Mouse (Mus musculus) hindbrain, embryonic 16.5 days (tissue): ENCODE measurements around the gene Mcee. TPM values are rescaled to one million over a fixed set of nuclear protein-coding genes. Genes with fewer than 3 reads are reported as not detected.

Experiments used
- ATAC-seq: fragments of 200-750 bp; cut with Nextera tagmentation; 2 replicates; pipeline ENCODE4 v1.8.0; 2017; ENCODE audit warnings: moderate TSS enrichment, moderate library complexity
- H3K27ac ChIP-seq: fragments of 300-500 bp; sonication (generic); 2 replicates; pipeline ENCODE4 v1.5.1; 2014; ENCODE audit warnings: low read depth, mild to moderate bottlenecking, control low read depth, low read length, moderate library complexity
- H3K27me3 ChIP-seq: fragments of 300-500 bp; sonication (generic); replicated peaks from 2 replicates; pipeline ENCODE4 v1.6.1; 2014; ENCODE audit warnings: low read length; ENCODE audit not compliant: control insufficient read depth, insufficient read depth
- H3K36me3 ChIP-seq: fragments of 300-500 bp; sonication (generic); 2 replicates; pipeline ENCODE4 v1.6.1; 2014; ENCODE audit warnings: mild to moderate bottlenecking, low read length, moderate library complexity, mixed read lengths; ENCODE audit not compliant: control insufficient read depth, insufficient read depth
- H3K4me1 ChIP-seq: fragments of 300-500 bp; sonication (generic); 2 replicates; pipeline ENCODE4 v1.6.1; 2014; ENCODE audit warnings: low read depth, low read length; ENCODE audit not compliant: control insufficient read depth, insufficient read depth
- H3K4me2 ChIP-seq: fragments of 300-500 bp; sonication (generic); 2 replicates; pipeline ENCODE4 v1.6.1; 2014; ENCODE audit warnings: mild to moderate bottlenecking, low read length, control low read depth, moderate library complexity
- H3K4me3 ChIP-seq: fragments of 300-500 bp; sonication (generic); 2 replicates; pipeline ENCODE4 v1.5.1; 2014; ENCODE audit warnings: mild to moderate bottlenecking, low read length, control low read depth, moderate library complexity
- H3K9ac ChIP-seq: fragments of 300-500 bp; sonication (generic); 2 replicates; pipeline ENCODE4 v1.6.1; 2014; ENCODE audit warnings: low read depth, mild to moderate bottlenecking, control low read depth, low read length, moderate library complexity
- H3K9me3 ChIP-seq: fragments of 300-500 bp; sonication (generic); 2 replicates; pipeline ENCODE4 v1.6.1; 2014; ENCODE audit warnings: mild to moderate bottlenecking, low read length, moderate library complexity; ENCODE audit not compliant: control insufficient read depth
- WGBS: fragments of 180-500 bp; shearing (Covaris S2); extraction: QIAGEN DNeasy Blood & Tissue Kit; methylation state at CpG from one replicate; pipeline ENCODE4 v1.1.7; 2014; 5-methylcytosine and 5-hydroxymethylcytosine counted together
- polyA plus RNA-seq: library from polyadenylated mRNA; unstranded; fragments of >200 nt; fragmentation: Nextera tagmentation; extraction: Ambion mirVana; gene quantifications from 2 replicates; pipeline ENCODE4 v1.2.1, GENCODE M21; 2015

Gene Mcee
- polyA plus RNA-seq, 1 experiment from 2014 or later, result 67.9 TPM

GRCm38 (mm10) chr7:64359943-64360585 is 32.3 kb upstream of the Mcee start:
- Histone ChIP-seq H3K36me3 (peaks cover 9% of the 10 kb centered on the region), H3K4me1 (no peaks in the 10 kb centered on the region), H3K4me2 (no peak overlapping the region), H3K27ac (peak overlapping the region; percentile 4; the same call in 1 of the 2 replicates), H3K9ac (no peak overlapping the region), H3K9me3 (no peaks in the 10 kb centered on the region), H3K4me3 (no peak overlapping the region), H3K27me3 (no peaks in the 10 kb centered on the region)
- WGBS, result 84% methylated on average over 20 of the region's 20 CpGs
- ATAC-seq, result peak; percentile 62

- peak overlapping the region; percentile 40; the same call in 1 of the 2 replicates for H3K27ac ChIP-seq
- H3K4me1 ChIP-seq, result no peaks in the 10 kb centered on the region
- peaks cover 9% of the 10 kb centered on the region for H3K36me3 ChIP-seq
- WGBS, result 59% methylated on average over 3 of the region's 3 CpGs
- no peak overlapping the region for H3K4me3 ChIP-seq
- peak; percentile 87 for ATAC-seq
- H3K9me3 ChIP-seq, result no peaks in the 10 kb centered on the region
- H3K9ac ChIP-seq, result no peak overlapping the region
- H3K27me3 ChIP-seq, result no peaks in the 10 kb centered on the region
- no peak overlapping the region for H3K4me2 ChIP-seq
These were observed 31.8 kb upstream of the Mcee start for GRCm38 (mm10) chr7:64360586-64360945.

GRCm38 (mm10) chr7:64365863-64366262 is 26.5 kb upstream of the Mcee start:
- H3K9ac ChIP-seq, result no peak overlapping the region
- no peak overlapping the region for H3K4me3 ChIP-seq
- H3K9me3 ChIP-seq, result no peaks in the 10 kb centered on the region
- no peaks in the 10 kb centered on the region for H3K27me3 ChIP-seq
- no peaks in the 10 kb centered on the region for H3K4me1 ChIP-seq
- no peak overlapping the region for H3K4me2 ChIP-seq
- 95% methylated on average over 5 of the region's 5 CpGs for WGBS
- H3K27ac ChIP-seq, result no peak overlapping the region
- ATAC-seq, result no peak
- H3K36me3 ChIP-seq, result peaks cover 16% of the 10 kb centered on the region

GRCm38 (mm10) chr7:64369841-64370240 is 22.6 kb upstream of the Mcee start:
- ATAC-seq, result no peak
- no peaks in the 10 kb centered on the region for H3K27me3 ChIP-seq
- no peak overlapping the region for H3K4me3 ChIP-seq
- no peak overlapping the region for H3K27ac ChIP-seq
- H3K4me2 ChIP-seq, result no peak overlapping the region
- no peaks in the 10 kb centered on the region for H3K9me3 ChIP-seq
- H3K36me3 ChIP-seq, result peaks cover 9% of the 10 kb centered on the region
- H3K9ac ChIP-seq, result no peak overlapping the region
- H3K4me1 ChIP-seq, result peaks cover 4% of the 10 kb centered on the region
- 90% methylated on average over 6 of the region's 6 CpGs for WGBS

- Histone ChIP-seq H3K27me3 (no peaks in the 10 kb centered on the region), H3K4me2 (no peak overlapping the region), H3K4me1 (peaks cover 4% of the 10 kb centered on the region), H3K36me3 (peaks cover 13% of the 10 kb centered on the region), H3K4me3 (no peak overlapping the region), H3K27ac (no peak overlapping the region), H3K9me3 (no peaks in the 10 kb centered on the region), H3K9ac (no peak overlapping the region)
- 87% methylated on average over 23 of the region's 23 CpGs for WGBS
- no peak for ATAC-seq
These were observed 20.2 kb upstream of the Mcee start for GRCm38 (mm10) chr7:64371940-64372878.

- Histone ChIP-seq H3K9me3 (no peaks in the 10 kb centered on the region), H3K27ac (peak overlapping the region; percentile 95), H3K4me1 (peaks cover 4% of the 10 kb centered on the region), H3K4me3 (peak overlapping the region; percentile 75), H3K36me3 (peaks cover 22% of the 10 kb centered on the region), H3K9ac (peak overlapping the region; percentile 82), H3K4me2 (peak overlapping the region; percentile 63), H3K27me3 (no peaks in the 10 kb centered on the region)
- peak; percentile 44 for ATAC-seq
- WGBS, result 15% methylated on average over 18 of the region's 18 CpGs
These were observed 19.1 kb upstream of the Mcee start for GRCm38 (mm10) chr7:64373147-64373829.

- Histone ChIP-seq H3K36me3 (peaks cover 24% of the 10 kb centered on the region), H3K27me3 (no peaks in the 10 kb centered on the region), H3K9ac (peak within 1 kb of the TSS; percentile 82), H3K27ac (peak within 1 kb of the TSS; percentile 95), H3K9me3 (no peaks in the 10 kb centered on the region), H3K4me3 (peak within 1 kb of the TSS; percentile 75), H3K4me2 (peak within 1 kb of the TSS; percentile 63), H3K4me1 (peaks cover 4% of the 10 kb centered on the region)
- peak; percentile 98 for ATAC-seq
- WGBS, result 3% methylated on average over 27 of the region's 27 CpGs
These were observed 18.4 kb upstream of the Mcee start, which contains the start of gene Fan1 for GRCm38 (mm10) chr7:64373830-64374562. TSS of gene Fan1 (minus strand) at chr7:64374095.

GRCm38 (mm10) chr7:64391479-64391878 is 928 bp upstream of the Mcee start:
- no peak overlapping the region; the same call in 1 of the 2 replicates for H3K27ac ChIP-seq
- no peaks in the 10 kb centered on the region for H3K9me3 ChIP-seq
- H3K4me1 ChIP-seq, result peaks cover 9% of the 10 kb centered on the region
- no peak for ATAC-seq
- peak overlapping the region; percentile 72 for H3K4me2 ChIP-seq
- peak overlapping the region; percentile 85 for H3K9ac ChIP-seq
- H3K4me3 ChIP-seq, result peak overlapping the region; percentile 82
- H3K27me3 ChIP-seq, result no peaks in the 10 kb centered on the region
- H3K36me3 ChIP-seq, result peaks cover 8% of the 10 kb centered on the region
- 4% methylated on average over 8 of the region's 8 CpGs for WGBS
